Mouse (Mus musculus): ENCODE measurements around the gene Mslnl.

DNA sequence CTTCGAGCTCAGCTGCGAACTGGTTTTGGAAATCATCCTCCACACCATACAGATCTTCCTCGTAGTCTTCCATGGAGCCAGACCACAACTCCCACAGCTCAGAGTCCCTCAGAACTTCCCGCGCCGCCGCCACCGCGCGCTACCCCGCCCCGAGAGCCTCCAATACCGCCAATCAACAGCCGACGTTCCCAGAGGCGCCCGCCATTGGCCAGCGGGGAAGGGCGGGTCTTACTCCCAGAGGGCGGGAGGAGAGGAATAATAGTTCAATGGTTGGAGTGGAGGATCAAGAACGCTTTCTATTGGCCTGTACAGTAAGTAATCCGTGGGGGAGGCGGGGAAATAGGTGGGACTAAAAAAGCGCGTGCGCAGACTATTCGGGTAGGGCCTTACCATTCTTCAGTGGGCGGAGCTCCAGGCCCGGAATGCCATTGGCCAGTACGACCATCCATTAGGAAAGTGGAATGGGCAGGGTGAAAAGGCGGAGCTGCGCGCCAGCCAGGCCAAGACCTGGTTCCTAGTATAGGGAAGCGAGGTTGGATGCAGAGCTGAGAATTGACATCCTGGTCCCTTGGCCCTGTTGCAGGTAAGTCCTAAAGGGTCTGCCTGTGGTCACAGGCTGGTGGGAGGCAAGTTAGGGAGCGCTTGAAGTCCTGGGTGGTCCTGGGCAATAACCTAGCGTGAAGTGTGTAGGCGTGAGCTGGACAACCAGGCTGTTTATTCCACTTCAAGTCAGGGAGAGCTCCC, 8.4 kb upstream of the Mslnl start, which contains the start of the genes Chtf18 and Rpusd1:
- no peak for TF ChIP-seq CTCF (IDR thresholded peaks at IDR 0.05; ENCODE audit: low read depth, low read length)
- TF ChIP-seq POLR2A (IDR thresholded peaks at IDR 0.05; ENCODE audit: extremely low read depth, insufficient read depth, low read length): no peak

Data from liver, adult 2 months (tissue).